Mouse (Mus musculus) forebrain, embryonic 12.5 days (tissue): ENCODE measurements at regions not wholly inside any gene's neighbourhood (a gene's known extent, or its start where the extent isn't known, plus 50 kb on each side); places are given as distances from the start of the nearest gene placed in this dataset.

ENCODE experiments used
- ATAC-seq: fragments of 200-750 bp; cut with Nextera tagmentation; 2 replicates; pipeline ENCODE4 v1.8.0; 2017; ENCODE audit warnings: moderate TSS enrichment; ENCODE audit not compliant: low FRiP score
- H3K27ac ChIP-seq: fragments of 300-500 bp; sonication (generic); 2 replicates; pipeline ENCODE4 v1.5.1; 2016; ENCODE audit warnings: mild to moderate bottlenecking
- H3K27me3 ChIP-seq: fragments of 300-500 bp; sonication (generic); 2 replicates; pipeline ENCODE4 v1.6.1; 2016; ENCODE audit warnings: mild to moderate bottlenecking
- H3K36me3 ChIP-seq: fragments of 300-500 bp; sonication (generic); replicated peaks from 2 replicates; pipeline ENCODE4 v1.6.1; 2016; ENCODE audit warnings: mild to moderate bottlenecking
- H3K4me1 ChIP-seq: fragments of 300-500 bp; sonication (generic); 2 replicates; pipeline ENCODE4 v1.6.1; 2016
- H3K4me2 ChIP-seq: fragments of 300-500 bp; sonication (generic); 2 replicates; pipeline ENCODE4 v1.6.1; 2016; ENCODE audit warnings: mild to moderate bottlenecking, moderate library complexity
- H3K4me3 ChIP-seq: fragments of 300-500 bp; sonication (generic); replicated peaks from 2 replicates; pipeline ENCODE4 v1.5.1; 2016; ENCODE audit warnings: mild to moderate bottlenecking
- H3K9ac ChIP-seq: fragments of 300-500 bp; sonication (generic); 2 replicates; pipeline ENCODE4 v1.6.1; 2016; ENCODE audit warnings: mild to moderate bottlenecking
- H3K9me3 ChIP-seq: fragments of 300-500 bp; sonication (generic); 2 replicates; pipeline ENCODE4 v1.6.1; 2016
- WGBS: fragments of 180-500 bp; shearing (Covaris S2); methylation state at CpG from one replicate; pipeline ENCODE4 v1.1.7; 2016; 5-methylcytosine and 5-hydroxymethylcytosine counted together

DNA sequence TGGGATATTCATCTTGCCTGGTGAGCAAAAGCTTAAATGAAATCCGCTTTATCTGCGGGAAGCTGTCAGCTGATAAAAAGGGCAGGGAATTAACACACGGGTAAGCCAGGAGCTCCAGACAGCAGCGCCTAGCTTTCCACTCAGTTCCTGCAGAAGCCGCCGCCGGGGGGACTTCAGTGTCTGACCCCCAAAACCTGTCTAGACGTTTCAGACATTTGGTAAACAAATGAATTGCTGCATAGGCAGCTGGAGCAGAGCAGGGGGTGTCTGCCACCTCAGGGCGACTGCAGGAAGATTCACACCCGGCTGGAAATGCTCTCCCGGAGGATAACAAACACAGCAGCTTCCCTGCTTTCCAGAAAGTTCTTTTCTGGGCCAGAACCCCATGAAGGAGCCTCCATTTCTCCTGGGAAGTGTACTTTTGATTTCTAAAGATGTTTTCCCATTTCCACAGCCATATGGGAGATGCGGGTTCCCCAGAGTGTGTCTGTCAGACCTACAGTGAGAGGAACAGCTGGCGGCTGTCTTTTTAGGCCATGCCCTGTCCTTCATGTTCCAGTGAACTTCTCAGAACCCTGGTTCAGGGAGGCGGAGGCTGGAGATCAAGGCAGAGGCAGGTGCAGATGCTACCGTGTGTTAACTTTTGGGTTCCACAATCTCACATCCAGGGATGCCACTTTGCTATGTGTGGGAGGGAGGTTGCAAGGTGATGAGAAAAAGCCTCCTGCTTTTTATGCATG is 58.7 kb upstream of the Pmepa1 start:
- 14% methylated on average over 15 of the region's 15 CpGs for WGBS
- peak overlapping the region; percentile 56 for H3K27ac ChIP-seq
- H3K36me3 ChIP-seq: no peaks in the 10 kb centered on the region
- peaks cover 56% of the 10 kb centered on the region for H3K27me3 ChIP-seq
- ATAC-seq: no peak
- H3K4me2 ChIP-seq: no peak overlapping the region
- peaks cover 39% of the 10 kb centered on the region for H3K4me1 ChIP-seq
- no peak overlapping the region for H3K9ac ChIP-seq
- no peaks in the 10 kb centered on the region for H3K9me3 ChIP-seq
- no peak overlapping the region for H3K4me3 ChIP-seq

DNA sequence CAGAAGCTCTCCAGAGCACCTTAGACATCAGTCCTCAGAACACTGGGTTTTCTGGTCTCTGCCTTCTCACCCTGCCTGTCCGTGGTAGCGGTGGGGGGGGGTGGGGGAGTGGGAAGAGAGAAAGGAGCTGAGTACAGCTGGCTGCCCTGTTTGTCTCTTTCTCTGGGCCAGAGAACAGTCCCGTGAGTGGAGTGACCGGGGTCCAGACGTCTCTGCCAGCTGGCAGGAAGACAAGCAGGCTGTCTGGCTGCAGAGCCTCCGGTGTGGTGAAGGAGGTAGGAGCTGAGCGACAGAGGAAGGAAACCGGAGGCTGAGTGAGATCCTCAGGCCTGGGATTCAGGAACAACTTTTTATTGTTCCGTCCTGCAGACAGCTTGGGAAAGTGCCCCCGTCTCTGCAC is 59.5 kb upstream of the Pmepa1 start:
- H3K4me1 ChIP-seq: peaks cover 47% of the 10 kb centered on the region
- ATAC-seq: no peak
- no peak overlapping the region for H3K9ac ChIP-seq
- peaks cover 56% of the 10 kb centered on the region for H3K27me3 ChIP-seq
- H3K9me3 ChIP-seq: no peaks in the 10 kb centered on the region
- no peak overlapping the region for H3K4me3 ChIP-seq
- H3K4me2 ChIP-seq: no peak overlapping the region
- WGBS: 35% methylated on average over 10 of the region's 10 CpGs
- peak overlapping the region; percentile 56 for H3K27ac ChIP-seq
- no peaks in the 10 kb centered on the region for H3K36me3 ChIP-seq

DNA sequence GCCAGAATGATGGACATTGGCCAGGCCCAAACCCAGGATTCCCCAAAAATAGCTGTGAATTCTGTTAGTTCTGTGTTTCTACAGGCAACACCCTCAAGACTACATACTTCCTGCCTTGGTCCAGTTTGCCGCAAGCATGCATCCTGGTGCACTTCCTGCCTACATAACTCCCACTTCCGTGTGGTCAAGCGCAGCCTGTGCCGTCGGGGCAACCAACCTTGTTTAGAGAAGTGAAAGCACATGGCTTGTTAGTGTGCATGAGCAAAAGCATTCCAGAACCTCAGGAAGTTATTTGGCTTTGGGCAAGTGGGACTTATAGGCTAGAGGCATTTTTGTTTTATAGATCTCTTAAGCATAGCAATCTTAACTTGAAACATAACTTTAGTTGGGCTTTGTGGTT is 61.3 kb upstream of the Pmepa1 start:
- 87% methylated on average over 5 of the region's 5 CpGs for WGBS
- Histone ChIP-seq H3K4me3 (no peak overlapping the region), H3K27ac (no peak overlapping the region), H3K27me3 (peaks cover 68% of the 10 kb centered on the region), H3K9ac (no peak overlapping the region), H3K4me2 (no peak overlapping the region), H3K9me3 (no peaks in the 10 kb centered on the region), H3K4me1 (peaks cover 54% of the 10 kb centered on the region), H3K36me3 (no peaks in the 10 kb centered on the region)
- ATAC-seq: no peak

DNA sequence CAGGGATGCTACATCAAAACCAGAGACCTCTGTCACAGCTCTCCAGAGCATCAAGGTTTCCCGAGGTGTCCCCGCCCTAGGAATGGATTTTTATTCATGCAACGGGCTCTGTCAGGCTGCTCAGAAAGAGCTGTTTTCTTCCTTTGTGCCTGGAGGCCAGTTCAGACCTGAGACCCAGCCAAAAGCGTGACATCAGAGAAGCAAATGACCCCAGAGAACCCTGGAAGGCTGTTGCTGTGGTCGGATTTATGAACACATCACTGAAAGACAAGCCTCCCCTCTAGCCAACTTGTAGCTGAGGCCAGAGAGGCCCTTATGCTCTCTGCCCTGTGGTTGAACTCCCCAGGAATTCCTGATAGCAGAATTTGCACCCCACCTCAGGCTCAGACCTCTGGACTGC is 62.3 kb upstream of the Pmepa1 start:
- H3K4me1 ChIP-seq: peaks cover 60% of the 10 kb centered on the region
- no peaks in the 10 kb centered on the region for H3K36me3 ChIP-seq
- peaks cover 63% of the 10 kb centered on the region for H3K27me3 ChIP-seq
- 56% methylated on average over 5 of the region's 5 CpGs for WGBS
- H3K4me2 ChIP-seq: no peak overlapping the region
- H3K9ac ChIP-seq: no peak overlapping the region
- H3K4me3 ChIP-seq: no peak overlapping the region
- no peaks in the 10 kb centered on the region for H3K9me3 ChIP-seq
- no peak overlapping the region for H3K27ac ChIP-seq
- ATAC-seq: no peak

DNA sequence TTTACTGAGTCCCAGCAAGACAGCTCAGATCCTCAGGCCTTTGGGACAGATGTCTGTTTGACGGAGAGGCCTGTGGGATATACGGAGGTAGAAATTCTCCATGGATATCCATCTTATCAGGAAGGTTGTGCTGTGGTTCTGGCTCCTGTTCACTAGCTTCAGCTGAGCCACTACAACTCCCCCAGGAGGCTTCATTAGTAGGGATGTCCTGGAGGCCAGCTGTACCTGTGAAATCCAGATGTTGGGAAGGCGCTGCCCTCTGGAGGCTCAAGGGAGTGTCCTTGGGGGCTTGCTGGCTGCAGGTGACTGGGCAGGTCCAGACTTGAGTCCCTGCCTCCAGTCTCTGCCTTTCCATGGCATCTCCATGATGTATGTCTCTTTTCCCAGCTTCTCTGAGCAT is 62.9 kb upstream of the Pmepa1 start:
- Histone ChIP-seq H3K4me1 (peaks cover 55% of the 10 kb centered on the region), H3K9me3 (peaks cover 2% of the 10 kb centered on the region; the same call in 1 of the 2 replicates), H3K36me3 (no peaks in the 10 kb centered on the region), H3K4me2 (no peak overlapping the region), H3K9ac (no peak overlapping the region), H3K4me3 (no peak overlapping the region), H3K27ac (no peak overlapping the region), H3K27me3 (peaks cover 58% of the 10 kb centered on the region)
- no peak for ATAC-seq
- WGBS: 70% methylated on average over 3 of the region's 3 CpGs

DNA sequence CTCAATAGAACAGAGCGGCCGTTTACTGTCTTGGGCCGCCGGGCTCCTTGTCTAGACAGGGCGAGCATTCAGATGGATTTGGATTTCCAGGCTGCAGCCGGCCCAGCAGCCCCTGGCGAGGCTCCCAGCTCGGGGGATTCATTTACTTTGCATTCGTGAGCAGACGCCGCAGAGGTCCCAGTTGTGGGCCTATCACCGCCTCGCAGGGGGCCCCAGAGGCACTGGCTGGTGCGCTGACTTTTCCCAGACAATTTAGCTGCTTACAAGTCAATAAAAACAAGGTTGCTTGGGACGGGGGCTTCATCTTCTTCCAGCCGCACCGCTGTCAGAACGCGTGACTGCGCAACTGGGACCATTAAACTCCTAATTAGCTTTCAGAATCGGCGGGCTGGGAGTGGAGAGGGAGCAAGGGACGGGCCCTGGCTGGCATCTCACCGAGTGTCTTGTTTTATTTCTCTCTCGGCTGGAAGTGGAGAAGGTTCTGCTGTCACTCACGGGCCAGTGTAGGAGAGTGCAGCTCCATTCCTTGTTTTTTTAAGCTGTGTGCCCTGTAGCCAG is 63.8 kb upstream of the Pmepa1 start:
- peak; percentile 73 for ATAC-seq
- Histone ChIP-seq H3K27me3 (peaks cover 52% of the 10 kb centered on the region), H3K4me2 (peak overlapping the region; percentile 55), H3K4me3 (peak overlapping the region; percentile 28), H3K4me1 (peaks cover 46% of the 10 kb centered on the region), H3K36me3 (no peaks in the 10 kb centered on the region), H3K9me3 (peaks cover 5% of the 10 kb centered on the region; the same call in 1 of the 2 replicates), H3K9ac (peak overlapping the region; percentile 17; the same call in 1 of the 2 replicates), H3K27ac (0 out of 2 replicates have a peak overlapping the region, but pooled peaks have one; percentile 59)
- WGBS: 1% methylated on average over 26 of the region's 26 CpGs

DNA sequence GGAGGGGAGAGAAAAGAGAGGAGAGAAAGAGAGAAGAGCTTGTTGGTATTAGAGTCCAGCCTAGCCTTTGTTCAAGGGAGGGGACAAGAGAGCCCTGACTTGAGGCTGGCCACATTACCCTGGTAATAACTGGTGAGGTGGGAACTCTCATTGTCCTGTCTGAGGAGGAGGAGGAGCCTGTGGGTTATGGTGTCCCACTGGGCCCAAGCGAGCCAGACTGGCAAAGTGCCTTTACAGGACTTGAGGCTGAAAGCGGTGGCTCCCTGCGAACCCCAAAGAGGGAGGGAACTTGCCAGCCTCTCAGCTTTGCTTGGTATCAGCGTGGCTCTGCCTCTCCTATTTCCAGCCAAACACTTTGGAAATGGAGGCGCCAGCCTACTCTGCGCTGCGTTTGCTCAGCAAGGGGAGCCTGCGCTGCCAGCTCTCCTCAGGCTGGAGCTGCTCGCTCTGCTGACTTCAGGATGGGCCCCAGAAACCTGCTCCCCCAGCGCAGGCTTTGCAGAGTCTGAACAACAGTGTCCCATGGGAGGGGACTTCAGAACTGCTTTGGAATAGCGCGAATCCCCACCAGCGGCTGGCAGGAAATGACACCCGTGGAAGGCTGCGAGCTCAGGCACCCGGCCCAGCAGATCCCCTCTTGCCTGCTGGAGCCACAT is 66.4 kb upstream of the Pmepa1 start:
- H3K27me3 ChIP-seq: peaks cover 36% of the 10 kb centered on the region
- H3K9me3 ChIP-seq: peaks cover 5% of the 10 kb centered on the region; the same call in 1 of the 2 replicates
- no peaks in the 10 kb centered on the region for H3K36me3 ChIP-seq
- no peak overlapping the region for H3K27ac ChIP-seq
- WGBS: 56% methylated on average over 16 of the region's 16 CpGs
- H3K9ac ChIP-seq: no peak overlapping the region
- peaks cover 33% of the 10 kb centered on the region for H3K4me1 ChIP-seq
- H3K4me2 ChIP-seq: no peak overlapping the region; the same call in 1 of the 2 replicates
- H3K4me3 ChIP-seq: no peak overlapping the region
- no peak for ATAC-seq

DNA sequence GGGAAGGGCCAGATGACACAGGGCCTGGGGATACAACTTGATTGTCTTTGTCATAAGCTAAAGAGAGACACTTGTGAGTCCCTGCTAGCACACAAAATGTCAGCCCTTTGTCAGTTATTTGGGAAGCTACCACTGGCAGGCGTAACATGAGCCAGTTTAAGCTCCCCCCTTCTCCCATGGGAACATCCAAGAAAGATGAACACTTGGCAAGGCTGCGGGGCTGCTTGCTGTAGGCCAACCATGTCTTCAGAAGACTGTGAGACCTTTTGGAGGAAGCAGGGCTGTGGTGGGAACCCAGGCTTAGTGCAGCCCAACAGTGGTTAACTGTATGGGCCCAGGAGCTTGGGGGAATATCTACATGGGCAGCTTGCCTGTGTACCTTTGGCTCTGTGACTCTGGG is 67.3 kb upstream of the Pmepa1 start:
- no peak overlapping the region for H3K9ac ChIP-seq
- ATAC-seq: no peak
- peaks cover 30% of the 10 kb centered on the region for H3K27me3 ChIP-seq
- peaks cover 33% of the 10 kb centered on the region for H3K4me1 ChIP-seq
- no peaks in the 10 kb centered on the region for H3K36me3 ChIP-seq
- WGBS: 85% methylated on average over 2 of the region's 2 CpGs
- H3K4me2 ChIP-seq: no peak overlapping the region
- H3K27ac ChIP-seq: no peak overlapping the region
- peaks cover 5% of the 10 kb centered on the region; the same call in 1 of the 2 replicates for H3K9me3 ChIP-seq
- H3K4me3 ChIP-seq: no peak overlapping the region

DNA sequence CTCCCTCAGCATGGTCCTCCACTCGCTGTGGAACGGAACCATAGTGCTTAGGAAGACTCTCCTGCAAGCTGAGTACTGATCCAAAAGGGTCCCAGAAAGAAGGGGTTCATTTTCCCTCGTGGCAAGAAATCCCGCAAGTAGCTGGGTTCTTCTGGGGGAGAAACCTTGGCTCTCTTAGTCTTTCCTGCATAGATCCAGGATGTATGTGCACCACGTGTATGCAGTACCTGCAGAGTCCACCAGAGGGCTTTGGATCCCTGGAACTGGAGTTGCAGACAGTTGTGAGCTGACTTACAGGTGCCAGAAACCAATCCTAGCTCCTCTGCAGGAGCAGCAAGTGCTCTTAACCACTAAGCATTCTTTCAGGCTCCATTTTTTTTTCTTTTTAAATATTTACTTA is 67.9 kb upstream of the Pmepa1 start:
- Histone ChIP-seq H3K9ac (no peak overlapping the region), H3K4me3 (no peak overlapping the region), H3K36me3 (no peaks in the 10 kb centered on the region), H3K4me1 (peaks cover 29% of the 10 kb centered on the region), H3K4me2 (no peak overlapping the region), H3K27ac (no peak overlapping the region), H3K9me3 (peaks cover 5% of the 10 kb centered on the region; the same call in 1 of the 2 replicates), H3K27me3 (peaks cover 25% of the 10 kb centered on the region)
- ATAC-seq: no peak
- WGBS: 95% methylated on average over 5 of the region's 5 CpGs

DNA sequence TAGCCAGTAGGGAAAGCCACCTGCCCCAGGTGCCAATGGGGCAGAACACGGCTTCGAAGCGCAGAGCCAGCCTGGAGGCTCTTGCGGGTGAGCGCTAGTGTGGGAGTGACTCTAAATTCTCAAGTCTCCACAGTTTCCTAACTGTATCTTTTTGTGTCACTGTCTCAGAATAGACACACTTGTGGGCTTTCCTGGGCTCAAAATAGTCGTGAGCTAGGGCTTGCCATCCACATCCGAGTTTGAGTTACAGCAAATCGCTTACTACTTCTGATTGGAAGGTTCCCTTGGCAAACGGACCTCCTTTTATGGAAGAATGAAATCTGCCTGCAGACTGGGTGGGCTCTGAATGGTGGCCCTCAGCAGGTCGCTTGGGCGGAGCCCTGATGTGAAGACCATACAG is 71.0 kb upstream of the Pmepa1 start:
- H3K4me1 ChIP-seq: peaks cover 6% of the 10 kb centered on the region
- no peak overlapping the region for H3K27ac ChIP-seq
- peaks cover 8% of the 10 kb centered on the region for H3K27me3 ChIP-seq
- no peak overlapping the region for H3K4me3 ChIP-seq
- ATAC-seq: no peak
- no peak overlapping the region for H3K4me2 ChIP-seq
- H3K36me3 ChIP-seq: no peaks in the 10 kb centered on the region
- WGBS: 81% methylated on average over 11 of the region's 11 CpGs
- peaks cover 5% of the 10 kb centered on the region; the same call in 1 of the 2 replicates for H3K9me3 ChIP-seq
- H3K9ac ChIP-seq: no peak overlapping the region

DNA sequence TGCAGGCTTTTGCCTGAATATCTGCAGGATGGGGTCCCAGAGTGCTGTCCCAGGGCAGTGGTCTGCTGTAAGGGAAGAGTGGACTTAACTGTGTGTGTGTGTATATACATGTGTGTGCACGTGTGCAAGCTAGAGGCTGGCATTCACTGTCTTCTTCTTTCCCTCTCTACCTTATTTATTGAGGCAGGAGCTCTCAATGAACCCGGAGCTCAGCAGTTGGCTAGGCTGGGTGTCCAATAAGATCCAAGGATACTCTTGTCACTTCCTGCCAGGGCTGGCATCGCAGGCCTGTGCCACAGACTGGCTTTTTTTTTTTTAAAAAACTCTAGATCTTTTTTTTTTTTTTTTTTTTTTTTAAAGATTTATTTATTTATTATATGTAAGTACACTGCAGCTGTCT is 72.4 kb upstream of the Pmepa1 start:
- no peaks in the 10 kb centered on the region for H3K4me1 ChIP-seq
- peaks cover 5% of the 10 kb centered on the region; the same call in 1 of the 2 replicates for H3K9me3 ChIP-seq
- no peak overlapping the region for H3K9ac ChIP-seq
- H3K27ac ChIP-seq: no peak overlapping the region
- 84% methylated on average over 3 of the region's 3 CpGs for WGBS
- no peaks in the 10 kb centered on the region for H3K36me3 ChIP-seq
- H3K4me2 ChIP-seq: no peak overlapping the region
- ATAC-seq: no peak
- H3K27me3 ChIP-seq: no peaks in the 10 kb centered on the region
- no peak overlapping the region for H3K4me3 ChIP-seq

DNA sequence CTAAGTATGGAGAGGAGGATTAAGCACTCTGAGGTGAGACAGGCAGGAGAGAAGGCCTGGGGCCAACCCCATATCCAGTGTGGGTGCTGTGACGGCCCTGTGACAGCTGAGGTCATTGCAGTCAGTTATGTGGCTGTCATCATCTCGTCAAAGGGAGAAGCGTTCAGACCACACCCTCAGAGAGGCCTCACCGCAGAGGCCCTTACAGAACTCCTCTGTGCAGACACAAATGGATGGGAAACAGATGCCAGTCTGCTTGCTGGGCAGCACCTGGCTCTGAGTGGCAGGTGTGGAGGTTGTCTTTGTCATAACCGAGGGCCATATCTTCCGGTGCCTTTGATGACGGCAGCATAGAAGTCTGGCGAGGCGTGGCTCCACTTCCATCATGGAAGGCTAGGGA is 73.2 kb upstream of the Pmepa1 start:
- Histone ChIP-seq H3K9me3 (no peaks in the 10 kb centered on the region), H3K36me3 (no peaks in the 10 kb centered on the region), H3K27me3 (no peaks in the 10 kb centered on the region), H3K27ac (no peak overlapping the region), H3K4me2 (no peak overlapping the region), H3K9ac (no peak overlapping the region), H3K4me3 (no peak overlapping the region), H3K4me1 (no peaks in the 10 kb centered on the region)
- WGBS: 83% methylated on average over 9 of the region's 9 CpGs
- ATAC-seq: no peak
